16 mouse cellular contexts compared by ENCODE assay signal in genomic region chr11:69009508-69009907, GRCm38 (mm10).
"Had no signal": no experiment of that assay in that cellular context is flagged by ENCODE, and none has a peak within 500 bp of the region (broad histone marks: within the 10 kb centered on the region; RNA-seq: fewer than 3 reads in every experiment).

No protein-coding gene starts in this region.

- H3K36me3 ChIP-seq: lung, embryonic 15.5 days; midbrain, embryonic 13.5 days; midbrain, embryonic 15.5 days; neural tube, embryonic 12.5 days; stomach, embryonic 15.5 days had no signal

- H3K4me3 ChIP-seq: lung, embryonic 15.5 days; midbrain, embryonic 13.5 days; midbrain, embryonic 15.5 days; neural tube, embryonic 12.5 days; stomach, embryonic 15.5 days had no signal

- H3K9ac ChIP-seq: liver, postnatal 0 days; lung, embryonic 15.5 days; midbrain, embryonic 13.5 days; midbrain, embryonic 15.5 days; neural tube, embryonic 12.5 days; stomach, embryonic 15.5 days had no signal

- H3K27me3 ChIP-seq: lung, embryonic 15.5 days; megakaryocyte, embryonic 14.5 days; midbrain, embryonic 13.5 days; midbrain, embryonic 15.5 days; neural tube, embryonic 12.5 days; stomach, embryonic 15.5 days had no signal

- H3K27ac ChIP-seq: lung, embryonic 15.5 days; macrophage; midbrain, embryonic 13.5 days; midbrain, embryonic 15.5 days; neural tube, embryonic 12.5 days; stomach, embryonic 15.5 days; stomach, postnatal 0 days had no signal

- DNase-seq: liver, postnatal 0 days; lung, adult 2 months; lung, postnatal 14 days; lung, postnatal 36 days; right cerebral cortex, postnatal 14 days; thymus, adult 2 months; thymus, postnatal 25 days; thymus, postnatal 4 days had no signal

- H3K9me3 ChIP-seq: lung, embryonic 15.5 days; megakaryocyte, embryonic 14.5 days; midbrain, embryonic 13.5 days; midbrain, embryonic 15.5 days; neural tube, embryonic 12.5 days; stomach, embryonic 15.5 days had no signal
